Mouse (Mus musculus): Measurements from ENCODE around the gene Hist2h4. TPM values are rescaled to one million over a fixed set of nuclear protein-coding genes. Genes with fewer than 3 reads are reported as not detected.
"Not testable (repeated sequence)": the region's sequence is repeated elsewhere in the genome, so short reads cannot be mapped to it uniquely, and the experiment has no call there.

The Hist2h4 gene
- polyA plus RNA-seq, 1 experiment from 2014 or later = 13.6 TPM

GRCm38 (mm10) chr3:96290727-96291126 is 27.6 kb upstream of the Hist2h4 start:
- not testable (repeated sequence) for H3K9me3 ChIP-seq; ATAC-seq (ENCODE audit: insufficient number of reproducible peaks, insufficient read depth, low FRiP score, low TSS enrichment); H3K9ac ChIP-seq; H3K36me3 ChIP-seq; H3K4me2 ChIP-seq (replicated peaks); H3K4me1 ChIP-seq; H3K4me3 ChIP-seq; H3K27ac ChIP-seq; H3K27me3 ChIP-seq
- WGBS = 90% methylated on average over 3 of the region's 3 CpGs

- H3K36me3 ChIP-seq = no peaks in the 10 kb centered on the region
- H3K4me2 ChIP-seq (replicated peaks) = no peak overlapping the region
- ATAC-seq (ENCODE audit: insufficient number of reproducible peaks, insufficient read depth, low FRiP score, low TSS enrichment) = no peak
- 72% methylated on average over 3 of the region's 3 CpGs for WGBS
- H3K4me3 ChIP-seq = no peak overlapping the region
- 0 out of 2 replicates have a peak, but pooled peaks cover 5% of the 10 kb centered on the region for H3K27me3 ChIP-seq
- no peak overlapping the region for H3K9ac ChIP-seq
- H3K4me1 ChIP-seq = no peaks in the 10 kb centered on the region
- no peak overlapping the region for H3K27ac ChIP-seq
- no peaks in the 10 kb centered on the region for H3K9me3 ChIP-seq
These were observed 26.1 kb upstream of the Hist2h4 start for GRCm38 (mm10) chr3:96289201-96289600.

GRCm38 (mm10) chr3:96287334-96287733 is 24.2 kb upstream of the Hist2h4 start:
- 90% methylated on average over 11 of the region's 11 CpGs for WGBS
- peaks cover 18% of the 10 kb centered on the region for H3K27me3 ChIP-seq
- ATAC-seq (ENCODE audit: insufficient number of reproducible peaks, insufficient read depth, low FRiP score, low TSS enrichment); H3K4me2 ChIP-seq (replicated peaks); H3K9me3 ChIP-seq; H3K9ac ChIP-seq; H3K4me1 ChIP-seq; H3K27ac ChIP-seq; H3K36me3 ChIP-seq; H3K4me3 ChIP-seq: not testable (repeated sequence)

GRCm38 (mm10) chr3:96284457-96284856 is 21.3 kb upstream of the Hist2h4 start:
- Histone ChIP-seq H3K27me3 (peaks cover 20% of the 10 kb centered on the region), H3K4me1 (no peaks in the 10 kb centered on the region), H3K9me3 (no peaks in the 10 kb centered on the region), H3K27ac (no peak overlapping the region), H3K36me3 (no peaks in the 10 kb centered on the region), H3K4me3 (0 out of 2 replicates have a peak overlapping the region, but pooled peaks have one; percentile 8), H3K4me2 (replicated peaks) (peak overlapping the region; percentile 35), H3K9ac (no peak overlapping the region)
- 23% methylated on average over 4 of the region's 4 CpGs for WGBS
- ATAC-seq (ENCODE audit: insufficient number of reproducible peaks, insufficient read depth, low FRiP score, low TSS enrichment) = no peak

GRCm38 (mm10) chr3:96280660-96281059 is 17.5 kb upstream of the Hist2h4 start:
- WGBS = 52% methylated on average over 6 of the region's 6 CpGs
- no peaks in the 10 kb centered on the region for H3K36me3 ChIP-seq
- H3K27ac ChIP-seq = no peak overlapping the region
- H3K4me1 ChIP-seq = peaks cover 3% of the 10 kb centered on the region; the same call in 1 of the 2 replicates
- ATAC-seq (ENCODE audit: insufficient number of reproducible peaks, insufficient read depth, low FRiP score, low TSS enrichment) = no peak
- H3K4me2 ChIP-seq (replicated peaks) = no peak overlapping the region
- no peak overlapping the region for H3K4me3 ChIP-seq
- H3K27me3 ChIP-seq = peaks cover 19% of the 10 kb centered on the region
- no peak overlapping the region for H3K9ac ChIP-seq
- H3K9me3 ChIP-seq = no peaks in the 10 kb centered on the region

GRCm38 (mm10) chr3:96277800-96278624 is 14.9 kb upstream of the Hist2h4 start:
- Histone ChIP-seq H3K4me3 (peak overlapping the region; percentile 41), H3K9me3 (no peaks in the 10 kb centered on the region), H3K9ac (peak overlapping the region; percentile 62), H3K27ac (peak overlapping the region; percentile 87), H3K36me3 (no peaks in the 10 kb centered on the region), H3K4me2 (replicated peaks) (peak overlapping the region; percentile 76), H3K27me3 (peaks cover 6% of the 10 kb centered on the region; the same call in 1 of the 2 replicates), H3K4me1 (peaks cover 3% of the 10 kb centered on the region; the same call in 1 of the 2 replicates)
- peak; percentile 95 for ATAC-seq (ENCODE audit: insufficient number of reproducible peaks, insufficient read depth, low FRiP score, low TSS enrichment)
- under 1% methylated on average over 49 of the region's 49 CpGs for WGBS

- ATAC-seq (ENCODE audit: insufficient number of reproducible peaks, insufficient read depth, low FRiP score, low TSS enrichment) = peak; percentile 31; the same call in 1 of the 2 replicates
- Histone ChIP-seq H3K4me1 (peaks cover 3% of the 10 kb centered on the region; the same call in 1 of the 2 replicates), H3K4me3 (peak overlapping the region; percentile 41), H3K27ac (peak overlapping the region; percentile 87), H3K9me3 (no peaks in the 10 kb centered on the region), H3K27me3 (peaks cover 3% of the 10 kb centered on the region; the same call in 1 of the 2 replicates), H3K9ac (peak overlapping the region; percentile 62), H3K36me3 (no peaks in the 10 kb centered on the region), H3K4me2 (replicated peaks) (peak overlapping the region; percentile 76)
- 14% methylated on average over 8 of the region's 8 CpGs for WGBS
These were observed 14.3 kb upstream of the Hist2h4 start for GRCm38 (mm10) chr3:96277428-96277799.

- no peaks in the 10 kb centered on the region for H3K27me3 ChIP-seq
- H3K36me3 ChIP-seq = no peaks in the 10 kb centered on the region
- no peak for ATAC-seq (ENCODE audit: insufficient number of reproducible peaks, insufficient read depth, low FRiP score, low TSS enrichment)
- H3K9ac ChIP-seq = no peak overlapping the region
- H3K4me2 ChIP-seq (replicated peaks) = no peak overlapping the region
- H3K4me3 ChIP-seq = no peak overlapping the region
- H3K27ac ChIP-seq = no peak overlapping the region
- 89% methylated on average over 17 of the region's 17 CpGs for WGBS
- H3K4me1 ChIP-seq = peaks cover 3% of the 10 kb centered on the region; the same call in 1 of the 2 replicates
- H3K9me3 ChIP-seq = no peaks in the 10 kb centered on the region
These were observed 10.7 kb upstream of the Hist2h4 start for GRCm38 (mm10) chr3:96273591-96274465.

- peak within 1 kb of the TSS; percentile 49 for H3K4me3 ChIP-seq
- peak; percentile 93 for ATAC-seq (ENCODE audit: insufficient number of reproducible peaks, insufficient read depth, low FRiP score, low TSS enrichment)
- H3K4me1 ChIP-seq = peaks cover 7% of the 10 kb centered on the region
- no peaks in the 10 kb centered on the region for H3K36me3 ChIP-seq
- peak within 1 kb of the TSS; percentile 72 for H3K9ac ChIP-seq
- WGBS = under 1% methylated on average over 45 of the region's 45 CpGs
- H3K9me3 ChIP-seq = no peaks in the 10 kb centered on the region
- peak within 1 kb of the TSS; percentile 98 for H3K27ac ChIP-seq
- H3K4me2 ChIP-seq (replicated peaks) = peak within 1 kb of the TSS; percentile 68
- H3K27me3 ChIP-seq = no peaks in the 10 kb centered on the region
These were observed 6.7 kb upstream of the Hist2h4 start, which contains the start of gene Hist2h2bb for GRCm38 (mm10) chr3:96269511-96270474. Hist2h2bb (plus strand) TSS chr3:96269752.

- Histone ChIP-seq H3K27ac (peak overlapping the region; percentile 98), H3K4me3 (peak overlapping the region; percentile 49), H3K9ac (peak overlapping the region; percentile 72), H3K4me2 (replicated peaks) (peak overlapping the region; percentile 68), H3K4me1 (peaks cover 15% of the 10 kb centered on the region)
- not testable (repeated sequence) for H3K27me3 ChIP-seq, H3K9me3 ChIP-seq, H3K36me3 ChIP-seq
- 0% methylated on average over 12 of the region's 44 CpGs for WGBS
- peak; percentile 22; the same call in 1 of the 2 replicates for ATAC-seq (ENCODE audit: insufficient number of reproducible peaks, insufficient read depth, low FRiP score, low TSS enrichment)
These were observed 5.8 kb upstream of the Hist2h4 start for GRCm38 (mm10) chr3:96268776-96269378.

Measured in embryonic facial prominence, embryonic 12.5 days (tissue).